In genomic region chr2:163718526-163718925, GRCm38 (mm10) we compare ENCODE assay signal across 7 mouse cellular contexts. TPM values are rescaled to one million over a fixed set of nuclear protein-coding genes. Genes with fewer than 3 reads are reported as not detected.
DNase-seq lines count a peak whose midpoint lies in the region; ATAC-seq and TF ChIP-seq lines count a peak whose summit lies in the region.

No protein-coding gene starts in this region.

- H3K27ac ChIP-seq in layer of hippocampus, adult 2 months = peak overlapping the region; percentile 90
- H3K27ac ChIP-seq in heart, postnatal 0 days (ENCODE audit: low read depth) = peak overlapping the region; percentile 65
- H3K27ac ChIP-seq in liver, postnatal 0 days (ENCODE audit: low read depth) = 0 out of 2 replicates have a peak overlapping the region, but pooled peaks have one; percentile 1

- WGBS in heart, postnatal 0 days = 22% methylated on average over 2 of the region's 2 CpGs
- 61% methylated on average over 2 of the region's 2 CpGs for WGBS in liver, postnatal 0 days (ENCODE audit: insufficient replicate concordance)

- ATAC-seq in heart, postnatal 0 days (ENCODE audit: insufficient read depth, low read depth) = no peak
- ATAC-seq in liver, postnatal 0 days = no peak

- H3K4me3 ChIP-seq in layer of hippocampus, adult 2 months = no peak overlapping the region
- H3K4me3 ChIP-seq in heart, postnatal 0 days (ENCODE audit: low read depth, low read length) = no peak overlapping the region
- H3K4me3 ChIP-seq in liver, postnatal 0 days (ENCODE audit: low read depth, low read length) = no peak overlapping the region

- DNase-seq in gastrocnemius, postnatal 25 days = peak; percentile 62
- DNase-seq in gastrocnemius, postnatal 4 days (ENCODE audit: low spot score in 2 of 2) = no peak
- no peak for DNase-seq in layer of hippocampus, adult 2 months (ENCODE audit: low spot score in 2 of 2)
- DNase-seq in layer of hippocampus, adult 9-10 months (ENCODE audit: low spot score) = no peak
- DNase-seq in heart, postnatal 0 days (ENCODE audit: low spot score) = no peak
- no peak for DNase-seq in liver, postnatal 0 days
- no peak for DNase-seq in right cerebral cortex, adult 2 months (ENCODE audit: low spot score in 2 of 2)

- no peaks in the 10 kb centered on the region for H3K27me3 ChIP-seq in heart, postnatal 0 days (ENCODE audit: control insufficient read depth, insufficient read depth, low read length)
- H3K27me3 ChIP-seq in liver, postnatal 0 days (ENCODE audit: insufficient read depth, low read length) = no peaks in the 10 kb centered on the region

- no peak overlapping the region for H3K4me2 ChIP-seq in heart, postnatal 0 days (ENCODE audit: low read depth, low read length)
- H3K4me2 ChIP-seq in liver, postnatal 0 days (ENCODE audit: low read depth, low read length) = no peak overlapping the region

- TF ChIP-seq CTCF in layer of hippocampus, adult 2 months (conservative IDR thresholded peaks at IDR 0.05) = no peak
- TF ChIP-seq CTCF in heart, postnatal 0 days (IDR thresholded peaks at IDR 0.05; ENCODE audit: low read depth) = no peak
- TF ChIP-seq CTCF in liver, postnatal 0 days (IDR thresholded peaks at IDR 0.05; ENCODE audit: low read depth) = no peak

- TF ChIP-seq EP300 in heart, postnatal 0 days (IDR thresholded peaks at IDR 0.05; ENCODE audit: low read depth) = no peak
- no peak for TF ChIP-seq EP300 in liver, postnatal 0 days (IDR thresholded peaks at IDR 0.05; ENCODE audit: low read depth)

- peaks cover 21% of the 10 kb centered on the region; the same call in 1 of the 2 replicates for H3K4me1 ChIP-seq in heart, postnatal 0 days (ENCODE audit: control insufficient read depth, insufficient read depth)
- peaks cover 22% of the 10 kb centered on the region for H3K4me1 ChIP-seq in liver, postnatal 0 days (ENCODE audit: insufficient read depth)

- H3K9me3 ChIP-seq in heart, postnatal 0 days (replicated peaks; ENCODE audit: control insufficient read depth, low read length) = no peaks in the 10 kb centered on the region
- H3K9me3 ChIP-seq in liver, postnatal 0 days (ENCODE audit: low read length) = no peaks in the 10 kb centered on the region

- 0 out of 2 replicates have a peak overlapping the region, but pooled peaks have one; percentile 21 for H3K9ac ChIP-seq in heart, postnatal 0 days (replicated peaks; ENCODE audit: low read depth, low read length)
- H3K9ac ChIP-seq in liver, postnatal 0 days (replicated peaks) = no peak overlapping the region

- peaks cover 26% of the 10 kb centered on the region for H3K36me3 ChIP-seq in heart, postnatal 0 days (replicated peaks; ENCODE audit: control insufficient read depth, insufficient read depth, low read length)
- peaks cover 16% of the 10 kb centered on the region for H3K36me3 ChIP-seq in liver, postnatal 0 days (replicated peaks; ENCODE audit: insufficient read depth, low read length)

RNA-seq across cellular contexts. Expression of gene Ada, which starts 31.5 kb away (rescaled TPM):
- total RNA-seq in gastrocnemius, postnatal 25 days (2021) = 1 to 10 TPM in 1 of 2 experiments, under 1 TPM in 1; 0.20 to 1.0 TPM
- 1 to 10 TPM; 2.6 to 2.9 TPM for total RNA-seq in gastrocnemius, postnatal 4 days (2021)
- total RNA-seq in layer of hippocampus, adult 2 months (2021) = 1 to 10 TPM; 1.1 to 1.9 TPM
- 2.4 and 4.1 TPM in 2 replicates for total RNA-seq in heart, postnatal 0 days (2014; rRNA removed; ENCODE audit: low replicate concordance)
- 1.9 and 2.2 TPM in 2 replicates for polyA plus RNA-seq in heart, postnatal 0 days (2015; fragmentation: Nextera tagmentation; extraction: Ambion mirVana)
- polyA plus RNA-seq in liver, postnatal 0 days (2015; fragmentation: Nextera tagmentation; extraction: Ambion mirVana) = 2.7 TPM in 2 replicates

Comparison
In these comparisons a context has a peak if more than half of its experiments do, and no peak if none do; other contexts are left out.
1. H3K27ac ChIP-seq: peak in every context shown above with its lines; median percentile 90 in layer of hippocampus, adult 2 months; 65 in heart, postnatal 0 days; 1 in liver, postnatal 0 days.